Mouse (Mus musculus) adrenal gland, postnatal 14 days (tissue): ENCODE data around the gene Gck. TPM values are rescaled to one million over a fixed set of nuclear protein-coding genes. Genes with fewer than 3 reads are reported as not detected.
"Not testable (repeated sequence)": the region's sequence is repeated elsewhere in the genome, so short reads cannot be mapped to it uniquely, and the experiment has no call there.

Experiments used
- DNase-seq: peaks from one replicate; pipeline ENCODE4 v3.0.0; 2021; ENCODE audit warnings: mixed read lengths
- total RNA-seq: library from RNA; stranded (reverse); gene quantifications from 2 replicates; pipeline ENCODE4 v1.2.3, GENCODE M21; 2021

Gene Gck
- total RNA-seq, 1 experiment from 2014 or later: 18.3 TPM

DNA sequence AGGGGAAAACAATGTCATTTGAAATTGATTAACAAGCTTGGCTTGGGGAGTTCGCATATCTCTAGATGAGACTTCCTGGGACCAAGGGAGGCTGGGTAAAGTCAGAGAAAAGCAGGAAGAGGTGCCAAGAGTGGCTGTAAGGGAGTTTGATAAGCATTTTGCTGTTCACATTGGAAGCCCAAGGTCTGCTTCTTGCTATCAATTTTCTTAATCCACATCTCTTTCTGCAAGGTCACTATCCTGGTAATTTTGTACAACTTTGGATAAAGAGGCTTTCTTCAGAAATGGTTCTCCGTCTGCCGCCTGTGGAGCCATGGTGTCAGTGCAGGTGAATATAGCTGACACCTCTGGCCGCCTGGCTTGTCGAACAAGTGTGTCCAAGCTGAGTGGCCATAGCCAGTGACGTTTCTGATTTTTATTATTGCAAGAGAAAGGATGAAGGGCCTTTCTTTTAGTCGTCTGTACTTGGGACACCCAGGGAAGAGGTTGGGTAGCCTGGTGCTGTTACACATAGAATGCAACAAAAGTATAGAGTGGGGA is 5.2 kb upstream of the Gck start:
- DNase-seq: peak; percentile 69

DNA sequence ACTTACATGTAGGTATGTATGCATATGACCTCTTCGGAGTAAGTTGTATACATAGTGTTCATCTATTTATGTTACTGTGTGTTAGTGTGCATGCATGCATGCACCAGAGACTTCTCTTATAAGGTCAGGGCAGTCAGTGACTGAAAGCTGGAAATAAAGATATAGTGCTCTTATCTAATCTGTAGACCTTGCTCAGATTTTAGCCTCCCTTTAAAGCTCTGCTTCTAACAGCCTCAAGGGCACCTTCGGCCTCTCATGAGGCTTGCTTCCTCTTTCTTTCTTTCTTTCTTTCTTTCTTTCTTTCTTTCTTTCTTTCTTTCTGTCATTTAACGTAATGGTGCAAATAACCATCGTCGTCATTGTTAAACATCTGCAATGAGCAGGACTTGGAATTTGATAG is 4.6 kb upstream of the Gck start:
- no peak for DNase-seq

DNA sequence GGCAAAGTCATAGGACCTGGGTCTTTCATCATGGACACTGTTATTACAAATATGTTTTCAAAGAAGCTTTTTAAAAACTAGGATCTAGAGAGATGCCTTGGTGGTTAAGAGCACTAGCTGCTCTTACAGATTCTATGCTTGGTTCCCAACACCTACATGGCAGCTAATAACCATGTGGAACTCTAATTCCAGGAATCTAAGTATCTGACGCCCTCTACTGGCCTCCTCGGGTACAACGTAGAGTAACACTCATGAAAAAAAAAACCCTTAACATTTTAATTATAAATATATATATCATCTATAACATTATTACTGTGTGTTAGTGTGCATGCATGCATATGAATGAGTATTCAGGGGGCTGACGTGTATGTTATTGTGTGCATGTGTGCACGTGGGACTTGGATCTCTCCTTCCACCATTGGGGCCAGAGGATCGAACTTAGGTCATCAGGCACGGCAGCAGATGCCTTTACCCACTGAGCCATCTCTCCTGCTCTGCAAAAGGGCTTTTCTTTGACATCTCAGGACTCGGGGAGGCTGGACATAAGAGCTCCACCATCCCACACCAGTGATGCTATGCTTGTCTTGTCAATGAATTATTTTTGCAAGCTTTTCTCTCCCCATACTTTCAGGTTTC is 3.4 kb upstream of the Gck start:
- DNase-seq: peak; percentile 68

DNA sequence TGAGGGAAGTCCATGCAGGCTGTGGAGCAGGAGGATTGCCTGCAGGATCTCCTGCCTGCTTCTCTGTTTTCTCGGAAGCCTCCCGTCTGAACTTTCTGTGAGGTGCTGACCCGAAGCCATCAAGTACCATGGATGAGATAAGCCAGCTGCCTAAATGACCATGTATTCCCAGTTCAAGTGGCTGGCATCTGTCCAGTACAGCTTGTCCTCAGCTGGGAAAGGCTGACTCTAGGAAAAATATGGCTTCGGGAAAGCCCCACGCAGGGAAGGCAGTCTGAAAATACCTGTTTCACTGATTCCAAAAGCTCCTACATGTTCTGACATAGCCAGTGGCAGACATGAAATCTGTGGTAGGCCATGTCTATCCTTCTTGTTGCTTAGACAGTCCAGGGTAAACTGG is 2.6 kb upstream of the Gck start:
- DNase-seq: peak; percentile 44

DNA sequence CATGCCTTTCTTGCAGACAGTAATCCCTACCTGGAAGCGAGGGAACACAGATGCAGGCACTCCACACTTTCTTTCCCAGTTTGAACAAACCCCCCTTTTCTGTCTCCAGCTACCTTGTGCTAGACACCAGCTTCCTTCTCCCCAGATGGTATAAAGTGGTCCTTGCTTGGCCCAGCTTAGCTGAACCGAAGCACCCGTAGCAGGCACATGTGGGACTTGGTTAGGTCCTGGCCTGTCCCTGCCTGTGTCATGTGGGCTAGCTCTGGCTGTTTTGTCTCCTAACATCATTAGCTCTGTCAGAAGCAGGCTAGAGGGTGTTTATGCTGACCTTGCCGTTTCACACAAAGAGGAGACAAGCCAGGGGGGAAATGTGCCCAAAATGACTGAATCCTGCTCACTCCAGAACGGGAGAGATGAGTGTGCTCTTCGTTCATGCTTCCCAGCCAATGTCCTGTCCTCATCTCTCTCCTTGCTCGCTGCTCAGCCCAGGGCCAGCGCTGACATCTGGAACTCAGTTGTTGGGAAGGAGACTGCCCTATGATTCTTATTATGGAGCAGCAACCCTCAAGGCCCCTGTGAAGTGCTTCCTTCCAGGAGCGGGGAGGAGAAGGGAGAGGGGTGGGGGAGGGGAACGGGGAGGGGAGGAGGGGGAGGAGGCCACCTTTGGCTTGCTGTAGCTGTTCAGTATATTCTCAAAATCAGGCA is 1.2 kb downstream of the Gck start:
- no peak for DNase-seq

DNA sequence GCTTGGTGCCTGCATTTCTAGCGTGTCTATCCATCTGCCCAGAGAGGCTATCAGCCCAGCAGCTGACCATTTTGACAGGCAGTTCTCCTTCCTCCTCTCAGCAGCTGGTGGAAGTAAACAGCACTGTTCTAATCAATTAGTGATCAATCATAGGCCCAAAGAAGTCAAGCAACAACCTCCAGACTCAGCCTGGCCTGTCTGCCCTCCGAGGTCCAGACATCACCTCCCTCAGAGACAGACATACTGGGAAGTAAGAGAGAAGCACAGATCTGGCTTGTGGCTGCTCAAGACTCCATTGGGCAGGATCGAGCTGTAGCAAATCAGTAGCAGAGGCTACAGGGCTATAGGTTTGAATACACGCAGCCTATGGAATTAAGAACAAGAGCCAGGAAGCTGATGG is 2.1 kb downstream of the Gck start:
- DNase-seq: no peak

DNA sequence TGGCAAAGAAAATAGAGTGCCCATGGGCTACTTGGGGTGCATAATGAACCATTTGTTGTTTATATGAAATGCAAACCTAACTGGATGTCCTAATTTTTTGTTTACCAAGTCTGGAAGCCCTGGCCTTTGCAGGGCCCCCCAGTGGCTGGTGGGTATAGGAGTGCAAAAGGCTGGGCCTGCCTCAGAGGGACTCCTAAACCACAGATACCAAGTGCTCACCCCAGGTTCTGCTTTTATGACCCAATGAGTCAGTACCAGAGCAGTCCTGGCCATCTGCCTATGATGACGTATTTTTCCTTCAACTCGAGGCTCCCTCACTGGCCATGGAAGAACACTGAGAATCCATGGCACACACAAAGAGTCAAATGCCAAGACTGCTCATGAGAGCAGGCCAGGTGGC is 4.8 kb downstream of the Gck start:
- peak; percentile 79 for DNase-seq

DNA sequence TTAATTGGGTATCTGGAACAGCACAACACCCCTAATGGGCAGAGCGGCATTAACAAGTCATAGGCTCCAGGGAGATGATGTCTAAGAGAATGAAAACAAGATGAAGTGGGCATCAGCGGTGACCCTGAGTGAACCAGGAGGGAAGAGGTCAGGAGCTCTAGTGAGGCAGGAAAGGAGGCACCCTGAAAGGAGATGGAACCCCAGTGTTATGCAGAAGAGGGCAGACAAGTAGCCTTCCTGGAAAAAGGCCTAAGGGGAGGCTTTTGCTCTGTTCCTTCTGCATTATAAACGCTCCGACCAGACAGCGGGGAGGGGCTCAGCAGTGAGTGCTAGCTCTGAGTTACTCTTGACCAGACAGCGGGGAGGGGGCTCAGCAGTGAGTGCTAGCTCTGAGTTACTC is 6.9 kb downstream of the Gck start:
- no peak for DNase-seq

DNA sequence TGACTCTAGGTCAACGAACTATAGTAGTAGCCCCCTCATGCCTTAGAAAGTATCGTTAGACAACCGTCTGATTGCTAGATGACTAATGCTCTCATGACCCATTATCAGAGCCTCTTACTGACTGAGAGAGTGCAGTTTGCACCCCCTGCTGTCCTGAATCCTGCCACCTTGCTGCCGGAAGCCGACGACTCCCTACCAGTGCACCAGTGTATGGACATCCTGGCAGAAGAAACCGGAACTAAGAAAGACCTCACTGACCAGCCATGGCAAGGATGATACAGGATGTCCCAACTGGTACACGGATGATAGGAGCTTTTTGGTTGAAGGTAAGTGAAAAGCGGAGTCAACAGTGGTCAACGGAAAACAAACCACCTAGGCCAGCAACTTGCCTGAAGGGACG is 15.3 kb downstream of the Gck start:
- not testable (repeated sequence) for DNase-seq

DNA sequence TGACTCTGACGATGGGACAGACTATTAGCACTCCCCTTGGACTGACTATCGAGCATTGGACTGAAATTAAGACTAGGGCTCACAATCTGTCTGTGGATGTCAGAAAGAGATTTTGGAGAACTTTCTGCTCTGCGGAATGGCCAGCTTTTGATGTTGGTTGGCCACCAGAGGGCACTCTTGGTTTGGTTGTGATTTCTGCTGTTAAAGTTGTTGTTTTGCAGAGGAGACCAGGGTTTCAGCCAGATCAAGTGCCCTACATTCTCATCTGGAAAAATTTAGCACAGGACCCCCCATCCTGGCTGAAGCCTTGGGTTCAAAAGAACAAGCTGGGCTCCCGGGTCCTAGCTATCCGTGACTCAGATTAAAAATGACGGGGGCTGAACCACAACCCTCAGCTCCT is 17.9 kb downstream of the Gck start:
- peak; percentile 54 for DNase-seq

DNA sequence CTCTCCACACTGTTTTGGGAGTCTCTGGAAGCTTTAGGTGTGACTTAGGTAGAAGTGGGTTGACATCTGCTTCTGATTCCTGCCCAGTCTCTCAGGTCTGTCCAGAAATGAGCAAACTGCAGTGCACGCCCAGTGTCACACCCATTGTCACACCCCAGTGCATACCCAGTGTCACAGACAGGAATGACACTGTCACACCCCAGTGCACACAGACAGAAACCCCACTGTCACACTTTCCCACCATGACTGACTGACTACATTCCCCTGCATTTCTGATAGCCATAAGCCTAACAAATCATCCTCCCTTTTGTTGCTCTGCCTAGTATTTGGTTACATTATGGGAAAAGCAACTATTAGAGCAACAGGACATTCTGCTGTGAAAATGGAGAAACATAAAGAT is 19.3 kb downstream of the Gck start:
- no peak for DNase-seq

DNA sequence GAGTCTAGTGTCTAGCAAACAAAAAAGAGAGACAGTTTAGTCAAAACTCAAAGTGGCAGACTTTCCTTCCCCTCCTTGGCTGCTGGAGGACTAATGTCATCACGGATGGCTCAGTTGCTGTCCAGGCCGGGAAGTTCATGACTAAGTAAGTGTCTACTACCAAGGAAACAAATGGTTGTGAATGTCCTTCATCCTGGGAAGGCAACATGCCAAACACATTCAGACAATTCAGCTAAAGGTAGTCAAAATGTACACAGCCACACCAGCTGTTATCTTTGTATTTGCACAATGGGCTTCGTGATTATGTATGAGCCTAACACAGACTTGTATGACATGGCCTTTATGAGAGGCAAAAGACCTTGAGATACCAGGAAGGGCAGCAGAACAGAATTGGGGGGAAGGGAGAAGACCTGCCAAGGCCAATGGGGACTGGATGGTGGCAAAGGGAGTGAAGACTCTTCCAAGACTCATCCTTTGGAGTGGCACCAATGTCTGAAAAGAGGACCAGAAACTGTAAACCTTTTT is 23.1 kb downstream of the Gck start:
- DNase-seq: peak; percentile 36

DNA sequence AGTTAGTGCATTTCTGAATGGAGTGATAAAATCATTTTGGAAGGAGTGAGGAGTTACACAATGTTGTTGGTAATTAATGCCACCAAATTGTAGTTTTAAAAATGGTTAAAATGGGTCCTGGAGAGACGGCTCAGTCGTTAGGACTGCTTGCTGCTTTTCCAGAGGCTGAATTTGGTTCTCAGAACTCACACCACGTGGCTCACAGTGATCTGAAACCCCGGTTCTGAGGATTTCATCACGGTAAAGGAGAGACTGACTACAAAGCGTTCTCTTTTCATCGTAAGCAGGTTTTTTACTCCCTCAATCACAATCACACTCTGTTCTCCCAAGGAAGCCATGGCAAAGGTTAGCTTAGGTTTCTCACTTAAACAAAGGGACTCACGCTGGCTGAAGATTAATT is 25.2 kb downstream of the Gck start:
- no peak for DNase-seq

DNA sequence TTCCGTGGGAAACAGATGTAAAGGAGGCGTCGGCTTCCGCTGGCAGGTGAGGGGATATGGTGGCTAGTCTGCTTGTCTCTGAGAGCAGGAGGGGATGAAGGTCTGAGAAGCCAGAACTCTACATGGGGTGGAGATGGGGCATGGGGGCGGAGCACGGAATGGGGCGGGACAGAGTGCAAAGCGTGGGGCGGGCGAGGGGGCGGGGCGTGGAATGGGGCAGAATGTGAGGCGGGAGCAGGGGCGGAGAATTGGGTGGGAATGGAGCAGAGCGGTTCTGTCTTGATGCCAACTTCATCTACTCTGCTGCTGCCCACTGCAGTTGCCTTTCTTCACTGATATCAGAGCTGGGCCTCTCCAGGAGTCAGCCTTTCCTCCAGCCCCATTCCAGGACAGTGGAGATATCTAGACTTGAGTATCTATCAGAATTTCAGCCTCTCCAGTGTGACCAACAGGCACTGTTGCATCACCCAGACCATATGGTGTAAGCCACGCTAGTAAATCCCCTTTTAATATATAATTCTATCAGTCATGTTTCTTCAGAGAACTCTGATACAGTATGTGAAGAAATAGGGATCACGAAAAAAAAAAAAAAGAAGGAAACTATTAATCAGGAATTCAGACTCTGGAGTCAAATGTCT is 29.4 kb downstream of the Gck start:
- DNase-seq: peak; percentile 26

DNA sequence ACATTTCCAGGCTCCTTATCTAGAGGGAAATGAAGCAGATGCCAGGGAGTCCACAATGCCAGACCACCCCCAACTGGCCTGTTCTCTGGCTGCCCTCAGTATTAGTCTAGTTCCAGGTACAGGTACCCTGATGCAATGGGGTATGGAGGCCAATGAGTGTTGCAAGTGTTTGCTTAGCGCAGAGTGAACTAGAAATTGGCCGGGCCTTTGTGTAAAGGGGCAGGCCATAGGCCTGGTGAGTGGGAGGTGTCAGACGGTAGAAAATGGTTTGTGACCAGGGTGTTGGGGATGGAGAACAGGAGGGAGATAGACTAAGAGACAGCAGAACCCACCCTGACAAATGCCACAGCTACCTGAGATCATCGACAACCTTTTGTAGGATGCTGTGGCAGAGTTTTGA is 30.3 kb downstream of the Gck start:
- no peak for DNase-seq

DNA sequence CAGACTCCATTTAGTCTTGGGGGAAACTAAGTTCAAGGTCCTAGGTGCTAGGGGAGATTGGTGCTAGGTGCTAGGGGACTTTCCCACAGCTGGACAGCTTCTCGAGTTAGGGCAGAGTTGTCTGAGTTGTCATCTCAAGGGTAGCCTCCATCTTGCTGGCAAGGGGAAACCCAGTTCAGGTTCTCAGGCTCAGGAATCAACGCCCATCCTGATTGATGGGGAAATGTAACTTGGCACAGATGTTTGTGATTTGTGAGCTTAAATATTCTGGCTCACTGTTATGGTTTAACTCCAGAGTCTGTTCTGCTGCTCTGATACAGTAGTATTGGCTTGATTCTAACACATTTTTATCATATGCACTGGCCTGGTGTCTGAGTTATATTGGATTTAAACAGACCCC is 31.8 kb downstream of the Gck start:
- DNase-seq: no peak

DNA sequence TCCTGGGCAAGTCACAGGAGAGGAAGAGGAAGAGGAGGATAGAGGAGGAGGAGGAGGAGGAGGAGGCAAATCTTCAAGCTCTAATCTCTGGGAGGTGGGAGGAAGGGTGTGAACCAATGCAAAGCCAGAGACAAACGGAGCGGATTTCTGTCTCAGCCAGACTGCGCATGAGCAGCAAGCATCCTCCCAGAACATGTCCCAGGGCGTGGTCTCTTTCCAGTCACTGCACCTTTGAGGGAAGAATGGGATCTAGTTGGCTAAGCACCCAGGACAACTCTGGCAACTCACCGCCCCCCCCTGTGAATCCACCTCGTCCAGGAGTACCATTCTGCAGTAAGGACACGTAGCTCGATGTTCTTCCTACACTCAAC is 33.7 kb downstream of the Gck start:
- no peak for DNase-seq

DNA sequence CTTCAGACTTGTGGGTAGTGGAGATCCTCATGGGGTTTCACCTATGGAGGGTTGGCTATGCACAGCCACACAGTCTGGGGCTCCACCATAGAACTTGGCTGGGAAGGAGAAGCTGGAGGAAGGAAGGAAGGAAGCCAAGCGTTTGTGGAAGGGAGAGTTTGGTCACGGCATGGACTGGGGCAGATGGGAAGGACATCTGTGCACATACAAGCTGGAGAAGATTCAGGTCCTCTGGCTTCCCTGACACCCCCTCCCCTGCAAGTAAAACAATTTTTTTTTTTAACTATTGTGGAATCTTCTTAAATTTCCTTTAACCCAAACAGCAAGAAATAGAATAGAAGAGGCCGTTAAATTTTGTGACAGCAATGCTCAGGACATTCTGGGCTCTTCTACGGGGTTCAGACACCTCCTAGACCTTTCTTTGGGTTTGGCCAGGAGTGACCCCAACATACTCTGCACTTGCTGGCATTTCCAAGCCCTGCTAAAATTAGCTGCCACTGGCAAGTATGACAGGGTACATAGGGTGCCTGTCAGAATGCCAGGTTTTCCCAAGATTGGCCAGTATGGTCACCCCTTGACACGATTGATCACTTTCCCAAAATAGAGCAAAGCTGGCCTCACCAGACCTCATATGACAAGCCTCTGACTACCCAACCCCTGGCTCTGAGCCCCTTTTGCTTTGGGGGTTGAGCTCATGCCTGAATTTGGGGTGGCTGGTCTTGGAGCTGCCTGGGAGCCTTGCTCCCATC is 34.3 kb downstream of the Gck start:
- peak; percentile 16 for DNase-seq

DNA sequence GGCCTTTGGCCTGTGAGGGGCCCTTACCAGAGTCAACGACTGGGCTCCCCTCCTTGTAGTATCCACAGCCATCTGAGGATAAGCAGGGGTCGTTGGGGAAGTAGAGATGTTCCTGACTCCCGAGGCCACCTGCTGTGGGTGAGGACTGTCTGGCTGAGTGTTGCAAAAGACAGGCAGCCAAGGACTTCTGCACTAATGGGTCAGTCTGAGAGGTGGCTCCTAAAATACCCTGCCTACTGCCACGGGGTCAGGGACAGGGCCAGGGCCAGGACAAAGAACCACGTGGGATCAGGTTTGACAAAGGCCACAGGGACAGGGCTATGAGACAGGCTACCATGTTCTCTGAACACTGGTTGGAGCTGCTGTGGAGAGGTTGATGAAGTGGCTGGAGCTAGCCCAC is 34.9 kb downstream of the Gck start:
- no peak for DNase-seq

DNA sequence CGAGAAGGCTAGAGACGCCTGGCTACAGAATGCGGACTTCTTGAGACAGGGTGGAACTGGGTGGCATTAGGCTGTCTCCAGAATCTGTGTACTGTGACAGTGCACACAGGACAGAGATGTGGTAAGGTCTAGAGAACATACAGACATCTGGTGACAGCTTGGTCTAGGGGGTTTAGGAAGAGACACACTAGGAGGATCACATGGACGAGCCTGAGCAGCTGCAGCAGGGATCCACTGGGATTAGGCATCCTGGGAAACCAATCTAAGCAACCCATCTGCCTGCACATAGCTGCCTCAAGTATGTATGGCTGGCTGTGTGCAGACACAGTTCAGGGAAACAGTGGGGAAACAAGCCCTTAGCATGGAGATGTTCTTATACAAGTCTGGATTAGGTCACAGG is 35.9 kb downstream of the Gck start:
- DNase-seq: no peak

DNA sequence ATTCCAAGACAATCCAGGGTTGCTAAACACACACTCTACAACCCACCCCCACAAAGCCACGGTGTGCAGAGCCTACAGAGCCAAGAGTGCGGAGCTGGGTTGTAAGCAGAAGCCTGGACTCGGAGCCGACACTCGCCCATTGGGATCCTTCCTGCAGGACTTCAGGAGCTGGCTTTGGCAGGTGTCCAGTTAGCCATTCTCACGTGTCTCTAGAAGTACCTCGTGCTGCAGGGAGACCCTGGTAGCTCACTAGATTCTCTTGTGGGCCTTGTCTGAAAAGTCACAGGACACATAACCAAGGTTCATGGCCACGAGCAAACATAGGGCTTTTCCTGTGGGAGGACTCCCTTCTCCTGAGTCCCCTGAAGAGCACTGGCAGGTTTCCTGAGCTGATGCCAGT is 36.6 kb downstream of the Gck start:
- DNase-seq: no peak

DNA sequence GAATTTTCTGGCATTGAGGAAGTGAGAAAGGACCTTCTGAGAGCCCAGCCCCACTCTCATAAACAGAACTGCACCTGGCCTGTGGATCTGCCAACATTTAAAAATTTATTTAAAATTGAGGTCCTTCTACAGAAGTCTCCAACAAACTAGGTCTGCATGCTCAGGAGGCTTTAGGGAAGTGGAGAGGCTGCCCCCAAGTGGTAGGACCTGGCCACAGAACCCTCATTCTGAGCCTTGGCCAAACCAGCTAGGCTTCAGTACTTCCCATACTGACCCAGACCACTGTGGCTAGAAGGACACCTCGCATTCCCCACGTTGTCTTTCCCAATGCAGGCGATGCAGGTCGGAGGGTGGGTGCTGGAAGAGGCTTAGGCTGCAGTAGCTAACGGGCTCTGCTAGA is 37.2 kb downstream of the Gck start:
- DNase-seq: peak; percentile 72

DNA sequence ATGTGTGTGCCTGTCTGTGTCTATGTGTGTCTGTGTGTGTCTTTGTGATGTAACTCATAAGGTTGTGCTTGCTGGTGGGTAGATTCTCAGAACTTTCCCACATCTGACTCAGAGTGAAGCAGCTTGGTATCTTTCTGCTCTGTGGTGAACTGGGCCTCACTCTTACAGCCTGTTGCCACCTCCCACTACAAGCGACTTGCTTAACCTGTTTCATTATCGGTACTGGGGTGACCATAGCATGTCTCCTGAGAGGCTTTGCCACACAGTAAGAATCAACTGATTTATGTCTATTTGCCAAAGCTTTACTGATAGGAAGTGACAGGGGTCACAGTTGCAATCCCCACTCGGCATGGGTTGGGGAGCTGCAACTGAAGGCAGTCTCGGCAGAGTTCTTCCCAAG is 41.2 kb downstream of the Gck start:
- DNase-seq: no peak
